Mouse (Mus musculus) cerebellum, adult 2 months (tissue): Measurements from ENCODE around the gene Garnl3.

Experiments used
- CTCF ChIP-seq: fragments of 200-500 bp; IDR thresholded peaks from 2 replicates; pipeline ENCODE4 v1.5.1; 2011; ENCODE audit warnings: low read depth, mild to moderate bottlenecking, control low read depth, low read length, moderate library complexity, borderline replicate concordance; ENCODE audit not compliant: insufficient read depth
- POLR2A ChIP-seq: fragments of 200-500 bp; IDR thresholded peaks from 2 replicates; pipeline ENCODE4 v1.6.1; 2011; ENCODE audit warnings: low read length, control low read depth, borderline replicate concordance; ENCODE audit not compliant: insufficient read depth

GRCm38 (mm10) chr2:33100536-33100935 is 30.9 kb downstream of the Garnl3 start:
- TF ChIP-seq POLR2A (no peak), CTCF (no peak)
